Mouse (Mus musculus) hindbrain, postnatal 0 days (tissue): ENCODE results near the gene Prickle2. TPM values are rescaled to one million over a fixed set of nuclear protein-coding genes. Genes with fewer than 3 reads are reported as not detected.

ENCODE experiments used
- ATAC-seq: fragments of 200-750 bp; cut with Nextera tagmentation; 2 replicates; pipeline ENCODE4 v1.8.0; 2017; ENCODE audit warnings: mild to moderate bottlenecking, moderate TSS enrichment, moderate library complexity
- DNase-seq: peaks from one replicate; pipeline ENCODE4 v3.0.0-alpha.2; 2015; ENCODE audit warnings: low spot score
- H3K27ac ChIP-seq: fragments of 300-500 bp; sonication (generic); 2 replicates; pipeline ENCODE4 v1.5.1; 2014; ENCODE audit warnings: mild to moderate bottlenecking
- H3K27me3 ChIP-seq: fragments of 300-500 bp; sonication (generic); 2 replicates; pipeline ENCODE4 v1.6.1; 2014; ENCODE audit warnings: low read length, mixed read lengths; ENCODE audit not compliant: insufficient read depth
- H3K36me3 ChIP-seq: fragments of 300-500 bp; sonication (generic); 2 replicates; pipeline ENCODE4 v1.6.1; 2014; ENCODE audit warnings: low read length, mixed read lengths; ENCODE audit not compliant: insufficient read depth
- H3K4me1 ChIP-seq: fragments of 300-500 bp; sonication (generic); 2 replicates; pipeline ENCODE4 v1.6.1; 2014; ENCODE audit warnings: antibody characterized with exemption, low read length, mixed read lengths; ENCODE audit not compliant: insufficient read depth
- H3K4me2 ChIP-seq: fragments of 300-500 bp; sonication (generic); 2 replicates; pipeline ENCODE4 v1.6.1; 2014; ENCODE audit warnings: low read depth, mild to moderate bottlenecking, low read length, moderate library complexity, mixed read lengths
- H3K4me3 ChIP-seq: fragments of 300-500 bp; sonication (generic); 2 replicates; pipeline ENCODE4 v1.5.1; 2014; ENCODE audit warnings: low read length
- H3K9ac ChIP-seq: fragments of 300-500 bp; sonication (generic); replicated peaks from 2 replicates; pipeline ENCODE4 v1.6.1; 2014; ENCODE audit warnings: mild to moderate bottlenecking, low read length, moderate library complexity, mixed read lengths
- H3K9me3 ChIP-seq: fragments of 300-500 bp; sonication (generic); 2 replicates; pipeline ENCODE4 v1.6.1; 2016; ENCODE audit warnings: low read length, mixed read lengths
- CTCF ChIP-seq: IDR thresholded peaks from 2 replicates; pipeline ENCODE4 v1.5.1; 2016; ENCODE audit warnings: antibody characterized with exemption, control low read depth, low read depth
- WGBS: fragments of 180-500 bp; shearing (Covaris S2); extraction: QIAGEN DNeasy Blood & Tissue Kit; methylation state at CpG from one replicate; pipeline ENCODE4 v1.1.7; 2014; 5-methylcytosine and 5-hydroxymethylcytosine counted together
- polyA plus RNA-seq: library from polyadenylated mRNA; unstranded; fragments of >200 nt; fragmentation: Nextera tagmentation; extraction: Ambion mirVana; gene quantifications from 2 replicates; pipeline ENCODE4 v1.2.1, GENCODE M21; 2015
- total RNA-seq: library from RNA; depleted of rRNA; stranded (reverse); fragments of >200 nt; gene quantifications from 2 replicates; pipeline ENCODE4 v1.2.3, GENCODE M21; 2014

Prickle2 gene
- total and polyA plus RNA-seq, 2 experiments from 2014 or later = 11.3 to 38.7 TPM

- no peaks in the 10 kb centered on the region for H3K9me3 ChIP-seq
- no peak overlapping the region for H3K9ac ChIP-seq
- ATAC-seq = peak; percentile 68; the same call in 1 of the 2 replicates
- DNase-seq = peak; percentile 53
- H3K4me2 ChIP-seq = no peak overlapping the region
- H3K4me1 ChIP-seq = peaks cover 10% of the 10 kb centered on the region
- H3K27me3 ChIP-seq = no peaks in the 10 kb centered on the region
- peak overlapping the region; percentile 41; the same call in 1 of the 2 replicates for H3K27ac ChIP-seq
- H3K36me3 ChIP-seq = no peaks in the 10 kb centered on the region
- no peak overlapping the region for H3K4me3 ChIP-seq
- no peak for TF ChIP-seq CTCF
- WGBS = 18% methylated on average over 5 of the region's 5 CpGs
These were observed 35.3 kb downstream of the Prickle2 start for GRCm38 (mm10) chr6:92670518-92671147.

GRCm38 (mm10) chr6:92669623-92670022, 36.3 kb downstream of the Prickle2 start:
- DNase-seq (no peak), ATAC-seq (no peak)
- H3K9me3 ChIP-seq = no peaks in the 10 kb centered on the region
- H3K36me3 ChIP-seq = no peaks in the 10 kb centered on the region
- H3K4me1 ChIP-seq = peaks cover 18% of the 10 kb centered on the region
- no peak overlapping the region for H3K9ac ChIP-seq
- H3K27ac ChIP-seq = no peak overlapping the region
- H3K4me3 ChIP-seq = no peak overlapping the region
- H3K4me2 ChIP-seq = no peak overlapping the region
- TF ChIP-seq CTCF = no peak
- H3K27me3 ChIP-seq = no peaks in the 10 kb centered on the region
- 89% methylated on average over 3 of the region's 3 CpGs for WGBS

GRCm38 (mm10) chr6:92667544-92667943, 38.4 kb downstream of the Prickle2 start:
- no peaks in the 10 kb centered on the region for H3K9me3 ChIP-seq
- TF ChIP-seq CTCF = no peak
- no peaks in the 10 kb centered on the region for H3K36me3 ChIP-seq
- no peak for DNase-seq
- no peak overlapping the region for H3K9ac ChIP-seq
- peaks cover 23% of the 10 kb centered on the region; the same call in 1 of the 2 replicates for H3K4me1 ChIP-seq
- no peaks in the 10 kb centered on the region for H3K27me3 ChIP-seq
- ATAC-seq = no peak
- H3K4me3 ChIP-seq = no peak overlapping the region
- H3K4me2 ChIP-seq = no peak overlapping the region
- H3K27ac ChIP-seq = no peak overlapping the region
- 55% methylated on average over 3 of the region's 3 CpGs for WGBS

DNA sequence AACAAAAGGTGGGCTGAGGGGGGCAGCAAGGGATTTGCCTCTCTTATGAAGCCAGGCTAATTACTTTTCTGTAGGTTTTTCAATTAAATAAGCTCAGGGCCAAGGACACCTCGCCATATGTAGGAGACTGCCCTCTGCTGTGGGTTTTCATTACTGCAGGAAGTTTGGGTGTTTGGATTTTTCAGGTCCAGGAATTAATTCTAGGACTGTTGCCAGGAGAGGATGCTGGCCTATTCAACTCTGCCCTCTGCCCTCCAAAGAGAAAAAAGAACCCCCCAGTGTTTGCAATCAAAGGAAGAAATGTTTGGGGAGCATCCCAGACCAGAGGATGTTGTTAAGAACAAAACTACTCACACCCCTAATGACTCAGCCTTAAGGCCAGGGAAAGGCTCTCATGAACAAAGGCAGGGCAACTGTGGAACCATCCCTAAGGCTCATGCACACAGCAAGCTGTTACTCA, 40.4 kb downstream of the Prickle2 start:
- H3K27ac ChIP-seq = peak overlapping the region; percentile 49; the same call in 1 of the 2 replicates
- 5% methylated on average over 1 of the region's 1 CpGs for WGBS
- peaks cover 12% of the 10 kb centered on the region; the same call in 1 of the 2 replicates for H3K4me1 ChIP-seq

GRCm38 (mm10) chr6:92663885-92664284, 42.1 kb downstream of the Prickle2 start:
- H3K27ac ChIP-seq = no peak overlapping the region
- WGBS = 87% methylated on average over 3 of the region's 3 CpGs
- H3K36me3 ChIP-seq = no peaks in the 10 kb centered on the region
- no peak overlapping the region for H3K4me3 ChIP-seq
- no peak for DNase-seq
- no peaks in the 10 kb centered on the region for H3K27me3 ChIP-seq
- ATAC-seq = peak; percentile 25; the same call in 1 of the 2 replicates
- H3K4me1 ChIP-seq = peaks cover 12% of the 10 kb centered on the region; the same call in 1 of the 2 replicates
- no peak for TF ChIP-seq CTCF
- no peaks in the 10 kb centered on the region for H3K9me3 ChIP-seq
- no peak overlapping the region for H3K9ac ChIP-seq
- no peak overlapping the region for H3K4me2 ChIP-seq

More for the DNA sequence above, 40.4 kb downstream of the Prickle2 start:
- H3K9me3 ChIP-seq = no peaks in the 10 kb centered on the region
- no peak overlapping the region for H3K9ac ChIP-seq
- H3K27me3 ChIP-seq = no peaks in the 10 kb centered on the region
- no peak overlapping the region for H3K4me3 ChIP-seq
- no peaks in the 10 kb centered on the region for H3K36me3 ChIP-seq
- peak; percentile 81 for TF ChIP-seq CTCF
- ATAC-seq (peak; percentile 62), DNase-seq (peak; percentile 92)
- H3K4me2 ChIP-seq = no peak overlapping the region

GRCm38 (mm10) chr6:92663433-92663832, 42.5 kb downstream of the Prickle2 start:
- H3K4me1 ChIP-seq = peaks cover 12% of the 10 kb centered on the region; the same call in 1 of the 2 replicates
- peak; percentile 25; the same call in 1 of the 2 replicates for ATAC-seq
- no peaks in the 10 kb centered on the region for H3K27me3 ChIP-seq
- 53% methylated on average over 4 of the region's 4 CpGs for WGBS
- peak overlapping the region; percentile 22; the same call in 1 of the 2 replicates for H3K27ac ChIP-seq
- DNase-seq = no peak
- H3K4me3 ChIP-seq = no peak overlapping the region
- no peak overlapping the region for H3K4me2 ChIP-seq
- no peak for TF ChIP-seq CTCF
- H3K9me3 ChIP-seq = no peaks in the 10 kb centered on the region
- no peak overlapping the region for H3K9ac ChIP-seq
- H3K36me3 ChIP-seq = no peaks in the 10 kb centered on the region

DNA sequence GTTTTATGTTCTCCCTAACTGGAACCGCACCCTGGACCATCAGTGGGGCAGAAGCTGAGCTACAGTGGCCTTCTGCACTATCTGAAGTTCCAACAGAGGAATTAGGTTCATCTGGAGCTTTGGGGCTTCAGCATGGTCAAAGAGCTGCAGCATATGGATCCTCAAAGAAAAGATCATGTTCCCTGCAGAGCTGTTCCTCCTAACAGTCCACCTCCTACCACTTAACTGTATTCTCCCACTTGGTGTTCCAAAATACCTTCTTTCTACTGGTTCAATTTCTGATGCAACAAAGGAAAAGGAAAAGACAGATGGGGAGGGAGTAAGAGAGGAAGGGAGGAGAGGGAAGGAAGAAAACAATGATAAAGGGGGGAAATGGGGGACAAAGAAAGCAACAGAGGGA, 56.9 kb downstream of the Prickle2 start:
- TF ChIP-seq CTCF = no peak
- H3K27me3 ChIP-seq = no peaks in the 10 kb centered on the region
- 48% methylated on average over 1 of the region's 1 CpGs for WGBS
- H3K4me1 ChIP-seq = peaks cover 5% of the 10 kb centered on the region; the same call in 1 of the 2 replicates
- H3K9me3 ChIP-seq = no peaks in the 10 kb centered on the region
- H3K4me3 ChIP-seq = no peak overlapping the region
- no peak overlapping the region for H3K4me2 ChIP-seq
- H3K36me3 ChIP-seq = no peaks in the 10 kb centered on the region
- no peak for DNase-seq
- no peak for ATAC-seq
- H3K9ac ChIP-seq = no peak overlapping the region
- no peak overlapping the region for H3K27ac ChIP-seq
